Mouse (Mus musculus) hindlimb bud, embryonic 11.5 days (tissue): ENCODE results near the gene Tbc1d2b.

ENCODE experiments used
- DNase-seq: peaks from one replicate; pipeline ENCODE4 v3.0.0-alpha.2; 2012; ENCODE audit warnings: low read depth, low spot score; ENCODE audit errors: extremely low spot score

Tbc1d2b gene

DNA sequence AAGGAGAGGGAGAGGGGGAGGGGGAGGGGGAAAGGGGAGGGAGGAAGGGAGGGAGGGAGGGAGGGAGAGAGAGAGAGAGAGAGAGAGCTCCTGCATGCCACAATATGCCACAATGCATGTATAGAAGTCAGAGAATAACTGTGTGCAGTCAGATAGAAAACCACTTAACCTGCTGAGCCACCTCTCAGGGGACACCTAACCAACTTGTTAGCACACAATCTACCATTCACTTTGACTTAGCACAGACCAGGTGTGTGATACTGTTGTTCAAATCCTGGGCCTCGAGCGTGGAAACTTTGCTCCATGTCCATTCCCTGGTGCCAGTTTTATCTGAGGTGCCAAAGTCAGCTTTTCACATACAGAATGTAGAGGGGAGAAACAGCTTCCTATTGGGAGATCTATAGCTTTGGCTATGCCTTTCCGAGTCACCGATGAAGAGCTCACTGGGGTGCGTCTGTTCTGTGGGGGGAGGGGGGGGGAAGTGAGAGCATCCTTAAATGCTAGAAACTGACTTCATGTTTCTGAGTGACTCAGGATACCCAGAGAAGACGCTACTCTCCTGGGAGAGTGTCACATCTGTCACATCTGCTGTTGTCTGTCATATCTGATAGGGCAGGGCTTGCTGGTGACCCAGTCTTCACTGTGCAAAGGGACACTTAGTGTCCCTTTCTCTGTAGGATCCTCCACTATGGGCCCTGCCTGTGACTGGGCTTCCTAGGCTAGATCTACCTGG, 88.8 kb downstream of the Tbc1d2b start:
- no peak for DNase-seq

DNA sequence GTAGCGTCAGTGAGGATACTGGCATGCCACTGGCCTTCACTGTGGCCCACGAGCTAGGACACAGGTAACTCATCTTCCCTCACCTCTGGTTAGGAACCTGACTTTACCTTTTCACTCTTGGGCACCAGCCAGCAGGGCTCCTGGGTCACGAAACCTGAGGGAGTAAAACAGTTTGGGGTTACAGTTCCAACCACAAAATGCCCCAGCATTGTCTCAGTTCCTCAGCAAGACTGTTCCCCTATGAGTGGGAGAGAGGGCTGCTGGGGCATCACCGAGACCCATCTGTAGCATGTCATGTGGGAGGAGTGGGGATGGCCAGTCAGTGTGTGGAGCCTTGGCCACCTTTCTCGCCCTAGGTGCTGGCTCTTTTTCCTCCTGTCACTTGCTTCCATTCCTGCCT, 91.2 kb downstream of the Tbc1d2b start:
- DNase-seq, result no peak

DNA sequence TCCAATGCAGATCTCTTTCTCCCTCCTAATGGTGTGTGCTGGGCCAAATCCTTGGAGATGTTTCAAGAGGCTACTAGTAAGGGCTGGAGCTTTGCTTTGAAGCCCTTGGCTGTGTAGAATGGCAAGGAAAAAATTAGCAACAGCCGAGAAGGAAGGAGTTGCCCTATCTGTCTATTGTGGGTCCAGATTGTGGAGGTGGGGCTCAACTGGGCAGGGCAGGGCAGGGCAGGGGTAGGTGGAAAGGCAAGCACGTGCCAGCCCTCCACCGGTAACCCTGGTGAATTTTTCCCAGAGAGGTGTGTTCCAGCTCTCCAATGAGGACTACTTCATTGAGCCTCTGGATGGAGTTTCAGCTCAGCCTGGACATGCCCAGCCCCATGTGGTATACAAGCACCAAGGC, 97.3 kb downstream of the Tbc1d2b start:
- no peak for DNase-seq

DNA sequence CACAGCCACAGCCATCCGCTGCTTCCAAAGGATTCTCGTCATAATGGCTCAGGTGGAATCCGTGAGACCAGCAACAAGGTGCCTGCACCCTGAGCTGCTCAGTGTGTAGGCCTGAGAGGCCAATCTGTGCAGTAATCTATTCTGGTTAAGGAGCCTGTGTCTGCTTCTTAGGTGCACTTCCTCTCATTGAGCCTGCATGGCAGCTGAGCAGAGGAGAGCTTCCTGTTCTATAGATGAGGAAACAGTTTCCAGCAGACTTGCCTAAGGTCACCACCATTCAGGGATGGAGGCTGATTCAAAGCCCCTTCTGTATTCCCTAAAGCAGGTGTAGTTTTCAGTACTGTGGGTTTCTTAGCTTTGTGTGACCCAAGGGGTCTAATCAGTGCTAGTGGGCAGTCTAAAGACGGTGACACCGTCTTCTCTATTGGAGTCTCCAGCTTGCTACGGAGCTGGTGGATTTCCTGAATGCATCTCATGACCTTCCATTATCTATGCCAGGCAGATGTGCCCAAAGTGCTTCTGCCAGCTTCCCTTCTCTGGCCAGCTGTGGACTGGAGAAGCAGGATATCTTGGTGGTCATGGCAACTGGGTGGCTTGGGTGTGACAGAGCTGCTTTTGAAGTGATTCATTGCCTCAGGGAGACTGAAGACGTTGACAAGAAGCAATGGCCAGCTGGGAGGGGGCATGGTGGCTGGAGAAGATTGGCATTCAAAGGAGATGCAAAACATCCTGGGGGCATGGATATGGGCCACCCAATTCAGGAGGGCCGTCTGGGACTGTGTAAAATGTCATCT, 97.9 kb downstream of the Tbc1d2b start:
- no peak for DNase-seq

- DNase-seq, result no peak
Measured at GRCm38 (mm10) chr9:90171421-90171820, 99.2 kb downstream of the Tbc1d2b start.

GRCm38 (mm10) chr9:90169965-90170364, 100.6 kb downstream of the Tbc1d2b start:
- DNase-seq, result no peak

DNA sequence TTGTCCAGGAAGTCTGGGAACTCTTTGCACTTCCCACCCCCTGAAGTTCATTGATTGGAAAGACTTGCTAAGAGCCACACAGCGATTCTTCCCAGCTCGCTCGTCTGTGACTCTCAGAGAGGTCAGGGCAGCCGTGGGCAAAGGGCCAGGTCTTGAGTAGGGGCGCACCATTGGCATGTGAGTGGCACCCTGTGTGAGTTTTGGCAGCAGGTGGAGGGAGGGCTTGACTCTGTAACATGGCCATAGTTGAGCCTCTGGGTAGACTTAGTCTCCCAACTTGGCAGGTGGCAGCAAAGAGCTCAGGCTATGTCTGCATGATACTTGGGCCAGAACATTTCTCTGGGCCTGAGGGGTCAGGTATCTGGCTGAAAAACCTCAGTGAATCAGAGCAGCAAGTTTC, 104.0 kb downstream of the Tbc1d2b start:
- no peak for DNase-seq

GRCm38 (mm10) chr9:90165590-90165989, 105.0 kb downstream of the Tbc1d2b start:
- DNase-seq, result no peak

GRCm38 (mm10) chr9:90164670-90165453, 105.7 kb downstream of the Tbc1d2b start:
- no peak for DNase-seq

- no peak for DNase-seq
Measured at GRCm38 (mm10) chr9:90163749-90164095, 106.9 kb downstream of the Tbc1d2b start.

GRCm38 (mm10) chr9:90162926-90163748, 107.5 kb downstream of the Tbc1d2b start, which contains the start of gene Adamts7:
Gene Adamts7 (plus strand): TSS chr9:90163069.
- DNase-seq, result no peak

GRCm38 (mm10) chr9:90162243-90162925, 108.2 kb downstream of the Tbc1d2b start:
- DNase-seq, result no peak
